Mouse (Mus musculus) CD4-positive naive resting alpha-beta T cell, adult 76 days (primary cell): ENCODE data around the gene Gpr65. TPM values are rescaled to one million over a fixed set of nuclear protein-coding genes. Genes with fewer than 3 reads are reported as not detected.

Experiments
- total RNA-seq: library from RNA; stranded (reverse); gene quantifications from one replicate; pipeline ENCODE4 v1.2.4, GENCODE M21; 2023

Gpr65 gene
- 23.6 TPM for total RNA-seq

DNA sequence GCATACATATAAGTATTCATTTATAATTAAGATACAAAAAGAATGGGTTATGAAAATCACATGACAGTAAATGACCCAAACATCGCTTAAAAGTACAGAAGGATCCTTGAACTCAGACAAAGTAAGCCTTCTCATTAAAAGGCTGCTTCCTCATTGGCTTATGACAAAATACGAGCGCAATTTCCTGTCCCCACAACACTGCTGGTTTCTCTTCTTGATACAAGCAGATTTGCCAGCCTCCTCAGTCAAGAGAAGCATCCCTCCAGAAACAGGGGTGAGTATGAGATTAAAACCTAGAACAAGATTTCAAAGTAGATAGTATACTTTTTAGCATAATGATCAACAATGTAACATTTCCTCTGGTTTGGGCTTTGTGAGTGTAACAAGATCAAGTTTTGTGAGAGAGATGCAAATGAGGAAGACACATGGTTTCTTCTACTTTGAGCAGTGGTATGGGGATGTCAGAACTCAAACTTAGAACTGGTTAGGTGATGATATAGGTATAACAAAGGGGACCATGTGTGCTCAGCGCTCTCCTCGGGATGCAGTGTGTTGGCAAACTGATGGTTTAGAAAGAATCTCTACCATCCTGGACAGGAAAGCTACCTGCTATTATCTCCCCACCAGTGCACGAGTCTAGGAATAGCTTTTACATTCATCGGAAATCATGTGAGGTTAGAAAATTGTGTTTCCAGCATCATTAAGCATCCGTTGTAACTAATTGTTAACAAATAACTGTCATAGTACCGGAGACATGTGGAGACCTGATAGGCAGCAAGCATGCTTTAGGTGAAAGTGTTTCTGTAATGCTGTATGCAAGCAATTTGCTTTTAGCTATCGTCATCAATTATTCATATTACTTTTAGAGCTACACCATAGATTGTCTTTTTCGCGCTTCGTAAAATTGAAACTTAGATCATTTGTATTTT, at the start of gene Gpr65:
TSS of gene Gpr65 (plus strand) at position 195 of the 929 bp plus-strand sequence.

DNA sequence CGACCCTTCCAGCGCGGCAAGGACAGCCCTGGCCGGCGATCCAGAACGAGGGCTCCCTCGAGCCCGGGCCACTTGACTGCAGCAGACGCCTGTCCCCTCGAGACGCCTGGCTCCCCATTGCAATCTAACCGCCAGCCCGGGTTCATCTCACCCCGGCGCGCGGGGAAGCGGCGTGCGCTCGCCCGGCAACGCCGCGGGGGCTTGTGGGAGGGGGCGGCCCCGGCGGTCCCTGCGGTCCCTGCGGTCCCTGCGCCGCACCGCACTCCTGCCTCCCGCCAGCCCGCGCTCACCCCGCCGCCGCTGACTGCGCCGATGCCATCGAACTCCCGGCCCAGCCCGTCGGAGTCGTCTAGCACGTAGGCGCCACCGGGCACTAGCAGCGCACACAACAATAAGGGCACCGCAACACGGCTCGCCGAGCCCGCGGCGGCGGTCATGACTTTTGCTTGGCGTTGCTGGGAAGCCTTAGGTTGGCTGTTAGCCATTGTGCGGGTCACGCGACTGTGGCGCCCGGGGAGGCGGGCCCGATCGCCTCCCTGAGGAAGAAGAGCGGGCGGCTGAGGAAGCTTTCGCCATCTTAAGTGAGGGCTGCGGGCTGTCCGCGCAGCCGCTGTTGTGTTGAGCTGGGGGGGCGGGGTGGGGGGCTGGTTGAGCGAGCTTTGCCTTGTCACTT, 9.5 kb upstream of the Gpr65 start, which contains the start of gene Galc:
TSS of gene Galc (minus strand) at position 615 of the 673 bp plus-strand sequence.

Other genes starting within 250 kb of the Gpr65 start
- 5.1 TPM for gene Galc, start 9.2 kb upstream of the Gpr65 start, total RNA-seq